Mouse (Mus musculus) kidney, postnatal 0 days (tissue): ENCODE measurements at regions not wholly inside any gene's neighbourhood (a gene's known extent, or its start where the extent isn't known, plus 50 kb on each side); places are given as distances from the start of the nearest gene placed in this dataset.

Source experiments
- ATAC-seq: fragments of 200-750 bp; cut with Nextera tagmentation; replicated peaks from 2 replicates; pipeline ENCODE4 v1.8.0; 2017; ENCODE audit warnings: low read depth, moderate number of reproducible peaks, moderate TSS enrichment, moderate library complexity; ENCODE audit not compliant: low FRiP score
- DNase-seq: peaks from one replicate; pipeline ENCODE4 v3.0.0-alpha.2; 2016; ENCODE audit warnings: low spot score
- H3K27ac ChIP-seq: fragments of 300-500 bp; sonication (generic); 2 replicates; pipeline ENCODE4 v1.5.1; 2014; ENCODE audit warnings: mild to moderate bottlenecking
- H3K27me3 ChIP-seq: fragments of 300-500 bp; sonication (generic); 2 replicates; pipeline ENCODE4 v1.6.1; 2014; ENCODE audit warnings: low read length, mixed read lengths; ENCODE audit not compliant: insufficient read depth
- H3K36me3 ChIP-seq: fragments of 300-500 bp; sonication (generic); 2 replicates; pipeline ENCODE4 v1.6.1; 2014; ENCODE audit warnings: low read length, mixed read lengths; ENCODE audit not compliant: insufficient read depth
- H3K4me1 ChIP-seq: fragments of 300-500 bp; sonication (generic); replicated peaks from 2 replicates; pipeline ENCODE4 v1.6.1; 2014; ENCODE audit warnings: antibody characterized with exemption, low read length, mixed read lengths; ENCODE audit not compliant: insufficient read depth
- H3K4me2 ChIP-seq: fragments of 300-500 bp; sonication (generic); 2 replicates; pipeline ENCODE4 v1.6.1; 2014; ENCODE audit warnings: mild to moderate bottlenecking, low read length, moderate library complexity, mixed read lengths
- H3K4me3 ChIP-seq: fragments of 300-500 bp; sonication (generic); replicated peaks from 2 replicates; pipeline ENCODE4 v1.5.1; 2014; ENCODE audit warnings: low read depth, low read length
- H3K9ac ChIP-seq: fragments of 300-500 bp; sonication (generic); 2 replicates; pipeline ENCODE4 v1.6.1; 2014; ENCODE audit warnings: low read depth, low read length
- H3K9me3 ChIP-seq: fragments of 300-500 bp; sonication (generic); replicated peaks from 2 replicates; pipeline ENCODE4 v1.6.1; 2016; ENCODE audit warnings: low read length, inconsistent platforms, mixed read lengths
- CTCF ChIP-seq: IDR thresholded peaks from 2 replicates; pipeline ENCODE4 v1.5.1; 2016; ENCODE audit warnings: antibody characterized with exemption, low read depth, mild to moderate bottlenecking, moderate library complexity
- WGBS: fragments of 180-500 bp; shearing (Covaris S2); extraction: QIAGEN DNeasy Blood & Tissue Kit; methylation state at CpG from one replicate; pipeline ENCODE4 v1.1.7; 2014; 5-methylcytosine and 5-hydroxymethylcytosine counted together

DNA sequence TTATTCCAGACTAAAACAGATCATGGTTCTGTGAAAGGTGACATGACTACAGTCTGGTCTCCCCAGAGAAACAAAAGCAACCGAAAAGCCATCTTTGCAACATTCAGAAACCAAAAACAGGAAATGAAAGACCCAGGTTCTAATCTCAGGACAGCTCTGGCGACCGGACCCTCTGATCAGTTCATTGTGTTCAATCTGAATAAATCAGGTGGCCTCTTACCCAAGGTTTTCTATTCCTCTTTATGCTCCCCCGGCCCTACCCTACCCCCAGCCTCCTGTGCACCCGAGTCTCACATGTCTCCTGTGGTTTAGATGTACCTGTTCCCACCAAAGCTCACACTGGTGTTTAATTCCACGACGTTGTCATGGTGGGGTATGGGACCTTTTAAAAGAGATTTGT, 238.6 kb upstream of the Jmjd1c start:
- Histone ChIP-seq H3K4me3 (no peak overlapping the region), H3K9me3 (no peaks in the 10 kb centered on the region), H3K27ac (no peak overlapping the region), H3K27me3 (no peaks in the 10 kb centered on the region), H3K36me3 (no peaks in the 10 kb centered on the region), H3K4me2 (no peak overlapping the region), H3K4me1 (no peaks in the 10 kb centered on the region), H3K9ac (no peak overlapping the region)
- DNase-seq (no peak), ATAC-seq (no peak)
- no peak for TF ChIP-seq CTCF
- whole genome bisulfite sequencing: 83% methylated on average over 7 of the region's 7 CpGs

DNA sequence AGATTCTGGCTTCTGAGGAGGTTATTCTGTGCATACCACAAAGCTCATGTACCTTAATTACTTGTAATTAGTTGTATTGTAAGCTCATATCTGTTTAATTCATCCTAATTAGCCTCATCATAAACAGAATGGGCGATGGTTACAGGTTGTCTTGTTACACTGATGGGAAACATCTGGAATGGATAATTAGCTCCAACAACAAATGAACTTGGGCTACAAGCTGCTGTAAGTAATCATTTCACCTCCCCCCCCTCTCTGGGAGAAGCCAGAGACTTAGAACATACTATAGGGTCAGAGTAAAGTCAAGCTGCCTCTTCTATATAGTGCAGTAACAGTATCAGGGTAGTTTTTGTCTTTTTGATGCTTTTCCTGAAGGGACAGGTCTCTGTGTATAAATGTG, 234.5 kb upstream of the Jmjd1c start:
- no peaks in the 10 kb centered on the region for H3K9me3 ChIP-seq
- no peak overlapping the region for H3K9ac ChIP-seq
- H3K27ac ChIP-seq: no peak overlapping the region
- H3K36me3 ChIP-seq: no peaks in the 10 kb centered on the region
- DNase-seq (no peak), ATAC-seq (no peak)
- no peak overlapping the region for H3K4me2 ChIP-seq
- no peaks in the 10 kb centered on the region for H3K27me3 ChIP-seq
- no peak overlapping the region for H3K4me3 ChIP-seq
- 54% methylated on average over 1 of the region's 1 CpGs for WGBS
- no peak for TF ChIP-seq CTCF
- 0 out of 2 replicates have a peak, but pooled peaks cover 5% of the 10 kb centered on the region for H3K4me1 ChIP-seq

DNA sequence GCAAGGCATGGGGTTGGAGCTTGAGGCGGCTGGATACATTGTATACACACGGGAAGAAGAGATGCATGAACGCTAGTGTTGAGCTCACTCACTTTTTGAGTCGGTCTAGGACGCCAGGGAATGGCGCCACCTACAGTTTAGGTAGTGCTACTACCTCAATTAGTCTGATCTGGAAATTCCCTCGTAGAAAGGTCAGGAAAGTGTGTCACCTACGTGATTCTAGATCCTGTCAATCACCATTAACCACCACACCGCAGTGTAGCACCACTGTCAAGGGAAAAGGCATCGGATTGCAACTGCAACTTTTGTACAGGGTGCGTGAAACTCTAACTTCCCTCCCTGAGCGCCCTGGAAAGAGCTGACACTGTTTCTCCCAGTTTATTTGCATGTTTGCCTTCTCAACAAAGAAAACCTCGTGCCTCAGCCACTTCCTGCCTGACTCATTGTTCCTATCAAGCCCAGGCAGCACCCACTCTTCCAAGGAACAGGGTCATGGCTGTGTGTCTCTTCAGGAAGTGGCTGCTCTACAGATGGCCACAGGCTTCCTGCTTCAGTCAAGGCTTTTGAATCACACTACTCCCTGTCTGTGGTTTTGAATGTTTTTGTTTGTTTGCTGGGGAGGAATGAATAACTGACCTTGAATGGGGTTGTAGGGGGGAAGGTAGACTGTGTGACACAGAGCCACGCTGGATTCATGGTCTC, 231.6 kb upstream of the Jmjd1c start:
- Histone ChIP-seq H3K4me2 (no peak overlapping the region), H3K27ac (peak overlapping the region; percentile 58; the same call in 1 of the 2 replicates), H3K9me3 (no peaks in the 10 kb centered on the region), H3K27me3 (no peaks in the 10 kb centered on the region), H3K9ac (no peak overlapping the region), H3K4me1 (0 out of 2 replicates have a peak, but pooled peaks cover 5% of the 10 kb centered on the region), H3K4me3 (no peak overlapping the region), H3K36me3 (no peaks in the 10 kb centered on the region)
- peak; percentile 58 for TF ChIP-seq CTCF
- peak; percentile 79 for DNase-seq
- peak; percentile 47; the same call in 1 of the 2 replicates for ATAC-seq
- 46% methylated on average over 14 of the region's 14 CpGs for WGBS

DNA sequence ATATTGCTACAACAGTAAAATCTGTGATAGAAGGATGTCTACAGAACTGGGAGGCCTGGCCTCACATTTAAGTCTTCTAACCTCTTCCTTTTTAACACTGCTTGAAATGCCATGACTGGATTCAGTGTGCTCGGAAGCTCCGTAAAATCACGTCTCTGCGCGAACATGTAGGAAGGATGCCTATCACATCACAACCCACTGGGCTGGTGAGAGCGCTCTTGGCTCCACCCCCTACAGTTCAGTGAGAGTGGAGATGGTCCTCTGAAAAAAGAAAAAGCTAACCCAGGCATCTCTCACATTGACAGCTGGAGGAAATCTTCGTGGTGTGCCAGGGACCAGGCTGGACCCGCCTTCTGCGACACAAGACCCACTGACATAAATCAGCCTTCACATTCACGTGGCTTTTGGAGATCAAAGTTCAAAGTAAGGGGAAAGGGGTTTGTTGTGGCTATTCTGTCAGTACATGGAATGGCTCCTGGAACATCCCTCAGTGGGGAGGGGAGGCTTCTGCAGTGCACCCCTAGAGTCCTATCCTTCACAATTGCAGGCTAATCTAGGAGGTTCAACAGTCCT, 230.8 kb upstream of the Jmjd1c start:
- no peaks in the 10 kb centered on the region for H3K9me3 ChIP-seq
- WGBS: 43% methylated on average over 10 of the region's 10 CpGs
- H3K36me3 ChIP-seq: no peaks in the 10 kb centered on the region
- H3K27ac ChIP-seq: peak overlapping the region; percentile 58; the same call in 1 of the 2 replicates
- DNase-seq (no peak), ATAC-seq (peak; percentile 20; the same call in 1 of the 2 replicates)
- no peaks in the 10 kb centered on the region for H3K27me3 ChIP-seq
- no peak for TF ChIP-seq CTCF
- H3K4me3 ChIP-seq: no peak overlapping the region
- 0 out of 2 replicates have a peak, but pooled peaks cover 5% of the 10 kb centered on the region for H3K4me1 ChIP-seq
- no peak overlapping the region for H3K4me2 ChIP-seq
- no peak overlapping the region for H3K9ac ChIP-seq

DNA sequence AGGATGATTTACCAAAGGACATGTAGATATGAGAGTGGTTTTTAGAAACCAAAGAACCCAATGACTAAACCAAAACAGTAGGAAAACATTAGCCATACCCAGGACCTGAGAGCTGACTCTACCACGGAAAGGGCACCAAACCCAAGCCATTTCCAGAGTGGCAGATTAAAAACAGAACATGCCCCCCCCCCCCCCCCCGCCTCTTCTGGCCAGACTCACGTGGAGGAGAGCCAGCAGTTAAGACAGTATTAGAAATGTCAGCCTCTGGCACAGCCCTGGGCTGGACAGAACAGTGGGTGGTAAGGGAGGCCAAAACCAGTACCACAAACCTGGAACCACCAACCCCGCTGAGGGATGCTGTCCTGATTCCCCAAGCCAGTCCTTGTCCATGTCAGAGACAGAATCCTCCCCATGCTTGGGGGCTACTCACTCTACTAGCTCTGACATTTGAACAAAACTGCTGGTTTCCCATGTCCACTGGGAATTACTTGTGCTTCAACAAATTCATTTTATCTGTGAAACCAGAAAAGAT, 224.7 kb upstream of the Jmjd1c start:
- WGBS: 71% methylated on average over 4 of the region's 4 CpGs
- H3K4me3 ChIP-seq: no peak overlapping the region
- ATAC-seq: no peak
- no peak overlapping the region for H3K4me2 ChIP-seq
- no peak for TF ChIP-seq CTCF
- no peaks in the 10 kb centered on the region for H3K27me3 ChIP-seq
- H3K4me1 ChIP-seq: no peaks in the 10 kb centered on the region
- H3K27ac ChIP-seq: no peak overlapping the region
- no peak for DNase-seq
- no peak overlapping the region for H3K9ac ChIP-seq
- H3K36me3 ChIP-seq: no peaks in the 10 kb centered on the region
- no peaks in the 10 kb centered on the region for H3K9me3 ChIP-seq

DNA sequence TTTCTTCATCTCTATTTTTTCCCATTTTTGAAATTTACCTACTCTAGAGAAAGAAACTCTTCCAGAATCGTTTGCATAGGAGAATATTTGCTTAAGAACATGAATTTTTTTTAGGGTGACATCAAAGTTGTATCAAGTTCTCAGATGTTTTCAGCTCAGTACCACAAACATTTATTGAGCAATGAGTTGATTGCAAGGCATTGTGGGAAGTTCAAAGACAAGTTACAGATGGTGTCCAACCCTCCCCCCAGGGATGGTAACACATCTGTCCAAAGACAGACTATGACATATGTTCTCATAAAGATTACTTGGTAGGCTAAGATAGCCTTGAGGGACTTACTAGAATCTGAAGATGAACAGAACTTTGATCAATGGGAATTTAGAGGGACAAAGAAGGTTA, 224.3 kb upstream of the Jmjd1c start:
- TF ChIP-seq CTCF: no peak
- H3K9me3 ChIP-seq: no peaks in the 10 kb centered on the region
- DNase-seq: no peak
- H3K27me3 ChIP-seq: no peaks in the 10 kb centered on the region
- no peak overlapping the region for H3K9ac ChIP-seq
- H3K4me1 ChIP-seq: no peaks in the 10 kb centered on the region
- WGBS: 68% methylated on average over 1 of the region's 1 CpGs
- H3K27ac ChIP-seq: no peak overlapping the region
- no peak overlapping the region for H3K4me3 ChIP-seq
- no peaks in the 10 kb centered on the region for H3K36me3 ChIP-seq
- ATAC-seq: no peak
- no peak overlapping the region for H3K4me2 ChIP-seq
